Mouse (Mus musculus): ENCODE results near the gene Cldn34b3.
"Not testable (repeated sequence)": the region's sequence is repeated elsewhere in the genome, so short reads cannot be mapped to it uniquely, and the experiment has no call there.

Cldn34b3 gene

DNA sequence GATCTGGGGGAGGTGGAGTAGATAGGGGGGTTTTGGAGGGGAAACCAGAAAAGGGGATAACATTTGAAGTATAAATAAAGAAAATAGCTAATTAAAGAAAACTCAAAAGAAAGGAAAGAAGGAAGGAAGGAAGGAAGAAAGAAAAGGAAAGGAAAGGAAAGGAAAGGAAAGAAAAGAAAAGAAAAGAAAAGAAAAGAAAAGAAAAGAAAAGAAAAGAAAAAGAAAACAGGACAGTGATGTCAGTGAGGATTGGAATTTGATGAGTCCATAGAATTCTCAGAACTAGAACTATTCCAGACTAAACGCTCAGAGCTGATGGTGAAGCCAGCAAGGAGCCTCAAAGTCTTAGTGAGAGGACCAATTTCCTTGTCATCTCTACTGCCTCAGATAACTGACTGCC, at the start of gene Cldn34b3:
Cldn34b3 (plus strand) TSS at position 301 of the 400 bp plus-strand sequence.
- not testable (repeated sequence) for DNase-seq (ENCODE audit: low spot score)

Measured in ovary, postnatal 36 days (tissue).